Mouse (Mus musculus): ENCODE data around the gene Cyb561d2. TPM values are rescaled to one million over a fixed set of nuclear protein-coding genes. Genes with fewer than 3 reads are reported as not detected.

Cyb561d2 gene
- polyA plus RNA-seq, 1 experiment from 2014 or later = 18.9 TPM

GRCm38 (mm10) chr9:107521190-107521589 is 20.8 kb downstream of the Cyb561d2 start:
- 71% methylated on average over 5 of the region's 5 CpGs for WGBS
- DNase-seq (ENCODE audit: low spot score, missing footprints) (no peak), ATAC-seq (ENCODE audit: low FRiP score) (no peak)
- Histone ChIP-seq H3K4me2 (no peak overlapping the region), H3K9me3 (ENCODE audit: control insufficient read depth, low read length) (no peaks in the 10 kb centered on the region), H3K4me1 (ENCODE audit: control insufficient read depth, insufficient read depth, low read length) (peaks cover 5% of the 10 kb centered on the region), H3K27me3 (ENCODE audit: control insufficient read depth, insufficient read depth, low read length) (peaks cover 2% of the 10 kb centered on the region; the same call in 1 of the 2 replicates), H3K36me3 (ENCODE audit: control insufficient read depth, insufficient read depth, low read length) (no peaks in the 10 kb centered on the region), H3K27ac (ENCODE audit: low read depth, low read length) (no peak overlapping the region), H3K9ac (ENCODE audit: low read length) (no peak overlapping the region), H3K4me3 (ENCODE audit: low read depth, low read length) (no peak overlapping the region)

GRCm38 (mm10) chr9:107520331-107520730 is 21.7 kb downstream of the Cyb561d2 start:
- ATAC-seq (ENCODE audit: low FRiP score) (no peak), DNase-seq (ENCODE audit: low spot score, missing footprints) (no peak)
- H3K9ac ChIP-seq (ENCODE audit: low read length) = no peak overlapping the region
- H3K36me3 ChIP-seq (ENCODE audit: control insufficient read depth, insufficient read depth, low read length) = no peaks in the 10 kb centered on the region
- H3K4me2 ChIP-seq = no peak overlapping the region
- H3K4me1 ChIP-seq (ENCODE audit: control insufficient read depth, insufficient read depth, low read length) = peaks cover 5% of the 10 kb centered on the region
- H3K27ac ChIP-seq (ENCODE audit: low read depth, low read length) = no peak overlapping the region
- no peaks in the 10 kb centered on the region for H3K9me3 ChIP-seq (ENCODE audit: control insufficient read depth, low read length)
- H3K27me3 ChIP-seq (ENCODE audit: control insufficient read depth, insufficient read depth, low read length) = 0 out of 2 replicates have a peak, but pooled peaks cover 2% of the 10 kb centered on the region
- WGBS = 46% methylated on average over 6 of the region's 6 CpGs
- H3K4me3 ChIP-seq (ENCODE audit: low read depth, low read length) = no peak overlapping the region

- Histone ChIP-seq H3K4me1 (ENCODE audit: control insufficient read depth, insufficient read depth, low read length) (peaks cover 3% of the 10 kb centered on the region), H3K9ac (ENCODE audit: low read length) (no peak overlapping the region), H3K9me3 (ENCODE audit: control insufficient read depth, low read length) (no peaks in the 10 kb centered on the region), H3K4me2 (no peak overlapping the region), H3K36me3 (ENCODE audit: control insufficient read depth, insufficient read depth, low read length) (no peaks in the 10 kb centered on the region), H3K4me3 (ENCODE audit: low read depth, low read length) (no peak overlapping the region), H3K27me3 (ENCODE audit: control insufficient read depth, insufficient read depth, low read length) (no peaks in the 10 kb centered on the region), H3K27ac (ENCODE audit: low read depth, low read length) (no peak overlapping the region)
- ATAC-seq (ENCODE audit: low FRiP score) (peak; percentile 26; the same call in 1 of the 2 replicates), DNase-seq (ENCODE audit: low spot score, missing footprints) (peak; percentile 98)
- WGBS = 26% methylated on average over 14 of the region's 14 CpGs
These were observed 27.6 kb downstream of the Cyb561d2 start for GRCm38 (mm10) chr9:107514303-107514955.

GRCm38 (mm10) chr9:107512326-107512725 is 29.7 kb downstream of the Cyb561d2 start:
- Histone ChIP-seq H3K27ac (ENCODE audit: low read depth, low read length) (0 out of 2 replicates have a peak overlapping the region, but pooled peaks have one; percentile 16), H3K9ac (ENCODE audit: low read length) (no peak overlapping the region), H3K4me3 (ENCODE audit: low read depth, low read length) (no peak overlapping the region), H3K27me3 (ENCODE audit: control insufficient read depth, insufficient read depth, low read length) (no peaks in the 10 kb centered on the region), H3K36me3 (ENCODE audit: control insufficient read depth, insufficient read depth, low read length) (no peaks in the 10 kb centered on the region), H3K9me3 (ENCODE audit: control insufficient read depth, low read length) (no peaks in the 10 kb centered on the region), H3K4me2 (no peak overlapping the region), H3K4me1 (ENCODE audit: control insufficient read depth, insufficient read depth, low read length) (peaks cover 3% of the 10 kb centered on the region)
- WGBS = 62% methylated on average over 16 of the region's 16 CpGs
- no peak for DNase-seq (ENCODE audit: low spot score, missing footprints)
- no peak for ATAC-seq (ENCODE audit: low FRiP score)

- Histone ChIP-seq H3K4me2 (no peak overlapping the region), H3K4me3 (ENCODE audit: low read depth, low read length) (no peak overlapping the region), H3K27ac (ENCODE audit: low read depth, low read length) (peak overlapping the region; percentile 16), H3K36me3 (ENCODE audit: control insufficient read depth, insufficient read depth, low read length) (no peaks in the 10 kb centered on the region), H3K27me3 (ENCODE audit: control insufficient read depth, insufficient read depth, low read length) (no peaks in the 10 kb centered on the region), H3K4me1 (ENCODE audit: control insufficient read depth, insufficient read depth, low read length) (peaks cover 3% of the 10 kb centered on the region), H3K9ac (ENCODE audit: low read length) (no peak overlapping the region), H3K9me3 (ENCODE audit: control insufficient read depth, low read length) (no peaks in the 10 kb centered on the region)
- DNase-seq (ENCODE audit: low spot score, missing footprints) (no peak), ATAC-seq (ENCODE audit: low FRiP score) (peak; percentile 15; the same call in 1 of the 2 replicates)
- 63% methylated on average over 8 of the region's 8 CpGs for WGBS
These were observed 30.6 kb downstream of the Cyb561d2 start for GRCm38 (mm10) chr9:107511436-107511835.

- ATAC-seq (ENCODE audit: low FRiP score) = no peak
- WGBS = 89% methylated on average over 14 of the region's 14 CpGs
- Histone ChIP-seq H3K9me3 (ENCODE audit: control insufficient read depth, low read length) (no peaks in the 10 kb centered on the region), H3K4me1 (ENCODE audit: control insufficient read depth, insufficient read depth, low read length) (peaks cover 3% of the 10 kb centered on the region), H3K36me3 (ENCODE audit: control insufficient read depth, insufficient read depth, low read length) (no peaks in the 10 kb centered on the region), H3K4me3 (ENCODE audit: low read depth, low read length) (no peak overlapping the region), H3K9ac (ENCODE audit: low read length) (no peak overlapping the region), H3K27me3 (ENCODE audit: control insufficient read depth, insufficient read depth, low read length) (no peaks in the 10 kb centered on the region), H3K27ac (ENCODE audit: low read depth, low read length) (peak overlapping the region; percentile 16), H3K4me2 (no peak overlapping the region)
- no peak for DNase-seq (ENCODE audit: low spot score, missing footprints)
These were observed 31.5 kb downstream of the Cyb561d2 start for GRCm38 (mm10) chr9:107510384-107511100.

- Histone ChIP-seq H3K27me3 (ENCODE audit: control insufficient read depth, insufficient read depth, low read length) (no peaks in the 10 kb centered on the region), H3K4me3 (ENCODE audit: low read depth, low read length) (no peak overlapping the region), H3K4me1 (ENCODE audit: control insufficient read depth, insufficient read depth, low read length) (peaks cover 3% of the 10 kb centered on the region), H3K27ac (ENCODE audit: low read depth, low read length) (no peak overlapping the region), H3K9ac (ENCODE audit: low read length) (no peak overlapping the region), H3K36me3 (ENCODE audit: control insufficient read depth, insufficient read depth, low read length) (no peaks in the 10 kb centered on the region), H3K9me3 (ENCODE audit: control insufficient read depth, low read length) (no peaks in the 10 kb centered on the region), H3K4me2 (no peak overlapping the region)
- DNase-seq (ENCODE audit: low spot score, missing footprints) = no peak
- WGBS = 69% methylated on average over 10 of the region's 10 CpGs
- no peak for ATAC-seq (ENCODE audit: low FRiP score)
These were observed 33.7 kb downstream of the Cyb561d2 start for GRCm38 (mm10) chr9:107508266-107508665.

- Histone ChIP-seq H3K9ac (ENCODE audit: low read length) (no peak overlapping the region), H3K4me1 (ENCODE audit: control insufficient read depth, insufficient read depth, low read length) (no peaks in the 10 kb centered on the region), H3K9me3 (ENCODE audit: control insufficient read depth, low read length) (no peaks in the 10 kb centered on the region), H3K4me2 (no peak overlapping the region), H3K36me3 (ENCODE audit: control insufficient read depth, insufficient read depth, low read length) (no peaks in the 10 kb centered on the region), H3K4me3 (ENCODE audit: low read depth, low read length) (no peak overlapping the region), H3K27me3 (ENCODE audit: control insufficient read depth, insufficient read depth, low read length) (no peaks in the 10 kb centered on the region), H3K27ac (ENCODE audit: low read depth, low read length) (no peak overlapping the region)
- DNase-seq (ENCODE audit: low spot score, missing footprints) (no peak), ATAC-seq (ENCODE audit: low FRiP score) (no peak)
- WGBS = 91% methylated on average over 19 of the region's 19 CpGs
These were observed 37.1 kb downstream of the Cyb561d2 start for GRCm38 (mm10) chr9:107504662-107505537.

Measured in midbrain, embryonic 11.5 days (tissue).